Mouse (Mus musculus) heart, embryonic 12.5 days (tissue): ENCODE measurements at regions not wholly inside any gene's neighbourhood (a gene's known extent, or its start where the extent isn't known, plus 50 kb on each side); places are given as distances from the start of the nearest gene placed in this dataset.

Experiments
- ATAC-seq: fragments of 200-750 bp; cut with Nextera tagmentation; 2 replicates; pipeline ENCODE4 v1.8.0; 2017; ENCODE audit warnings: moderate TSS enrichment, moderate library complexity; ENCODE audit not compliant: insufficient number of reproducible peaks, low FRiP score
- H3K27ac ChIP-seq: fragments of 300-500 bp; sonication (generic); 2 replicates; pipeline ENCODE4 v1.5.1; 2016; ENCODE audit warnings: mild to moderate bottlenecking, moderate library complexity; ENCODE audit not compliant: poor library complexity, severe bottlenecking
- H3K27me3 ChIP-seq: fragments of 300-500 bp; sonication (generic); replicated peaks from 2 replicates; pipeline ENCODE4 v1.6.1; 2016; ENCODE audit warnings: mild to moderate bottlenecking, moderate library complexity
- H3K36me3 ChIP-seq: fragments of 300-500 bp; sonication (generic); 2 replicates; pipeline ENCODE4 v1.6.1; 2016; ENCODE audit warnings: mild to moderate bottlenecking, moderate library complexity
- H3K4me1 ChIP-seq: fragments of 300-500 bp; sonication (generic); replicated peaks from 2 replicates; pipeline ENCODE4 v1.6.1; 2016; ENCODE audit warnings: mild to moderate bottlenecking
- H3K4me2 ChIP-seq: fragments of 300-500 bp; sonication (generic); 2 replicates; pipeline ENCODE4 v1.6.1; 2016; ENCODE audit warnings: mild to moderate bottlenecking, moderate library complexity
- H3K4me3 ChIP-seq: fragments of 300-500 bp; sonication (generic); 2 replicates; pipeline ENCODE4 v1.5.1; 2016; ENCODE audit warnings: mild to moderate bottlenecking
- H3K9ac ChIP-seq: fragments of 300-500 bp; sonication (generic); 2 replicates; pipeline ENCODE4 v1.6.1; 2016; ENCODE audit warnings: mild to moderate bottlenecking, moderate library complexity
- H3K9me3 ChIP-seq: fragments of 300-500 bp; sonication (generic); replicated peaks from 2 replicates; pipeline ENCODE4 v1.6.1; 2016; ENCODE audit warnings: mild to moderate bottlenecking, moderate library complexity
- whole genome bisulfite sequencing: fragments of 180-500 bp; shearing (Covaris S2); methylation state at CpG from one replicate; pipeline ENCODE4 v1.1.7; 2016; 5-methylcytosine and 5-hydroxymethylcytosine counted together

- no peak overlapping the region for H3K4me3 ChIP-seq
- 55% methylated on average over 4 of the region's 4 CpGs for WGBS
- H3K4me1 ChIP-seq = no peaks in the 10 kb centered on the region
- no peaks in the 10 kb centered on the region for H3K36me3 ChIP-seq
- no peak overlapping the region for H3K4me2 ChIP-seq
- H3K9ac ChIP-seq = no peak overlapping the region
- no peaks in the 10 kb centered on the region for H3K27me3 ChIP-seq
- H3K27ac ChIP-seq = no peak overlapping the region
- ATAC-seq = no peak
- H3K9me3 ChIP-seq = no peaks in the 10 kb centered on the region
Measured at GRCm38 (mm10) chr1:163488109-163488508, 84.6 kb upstream of the Gorab start.

GRCm38 (mm10) chr1:163483098-163483497, 79.6 kb upstream of the Gorab start:
- no peak for ATAC-seq
- no peak overlapping the region for H3K4me3 ChIP-seq
- H3K9ac ChIP-seq = no peak overlapping the region
- H3K36me3 ChIP-seq = no peaks in the 10 kb centered on the region
- no peak overlapping the region for H3K4me2 ChIP-seq
- no peak overlapping the region for H3K27ac ChIP-seq
- no peaks in the 10 kb centered on the region for H3K27me3 ChIP-seq
- no peaks in the 10 kb centered on the region for H3K9me3 ChIP-seq
- H3K4me1 ChIP-seq = no peaks in the 10 kb centered on the region
- 74% methylated on average over 3 of the region's 3 CpGs for WGBS

GRCm38 (mm10) chr1:163477478-163478167, 74.2 kb upstream of the Gorab start:
- 0 out of 2 replicates have a peak, but pooled peaks cover 3% of the 10 kb centered on the region for H3K9me3 ChIP-seq
- H3K4me1 ChIP-seq = no peaks in the 10 kb centered on the region
- no peak for ATAC-seq
- no peak overlapping the region for H3K9ac ChIP-seq
- H3K4me2 ChIP-seq = no peak overlapping the region
- no peaks in the 10 kb centered on the region for H3K27me3 ChIP-seq
- 69% methylated on average over 4 of the region's 4 CpGs for WGBS
- no peak overlapping the region for H3K4me3 ChIP-seq
- H3K36me3 ChIP-seq = no peaks in the 10 kb centered on the region
- no peak overlapping the region for H3K27ac ChIP-seq

GRCm38 (mm10) chr1:163461194-163461593, 57.7 kb upstream of the Gorab start:
- H3K27ac ChIP-seq = no peak overlapping the region
- ATAC-seq = no peak
- H3K36me3 ChIP-seq = no peaks in the 10 kb centered on the region
- no peaks in the 10 kb centered on the region for H3K9me3 ChIP-seq
- no peak overlapping the region for H3K4me3 ChIP-seq
- WGBS = 84% methylated on average over 13 of the region's 13 CpGs
- H3K4me1 ChIP-seq = no peaks in the 10 kb centered on the region
- no peak overlapping the region for H3K4me2 ChIP-seq
- no peak overlapping the region for H3K9ac ChIP-seq
- H3K27me3 ChIP-seq = no peaks in the 10 kb centered on the region

GRCm38 (mm10) chr1:163456366-163456765, 52.9 kb upstream of the Gorab start:
- Histone ChIP-seq H3K27me3 (no peaks in the 10 kb centered on the region), H3K9ac (no peak overlapping the region), H3K4me2 (no peak overlapping the region), H3K36me3 (no peaks in the 10 kb centered on the region), H3K27ac (no peak overlapping the region), H3K4me1 (no peaks in the 10 kb centered on the region), H3K4me3 (no peak overlapping the region), H3K9me3 (no peaks in the 10 kb centered on the region)
- WGBS = 84% methylated on average over 8 of the region's 8 CpGs
- no peak for ATAC-seq
